Mouse (Mus musculus) layer of hippocampus, adult 18-20 months (tissue): ENCODE measurements around the gene Slc26a10. TPM values are rescaled to one million over a fixed set of nuclear protein-coding genes. Genes with fewer than 3 reads are reported as not detected.
"Not testable (repeated sequence)": the region's sequence is repeated elsewhere in the genome, so short reads cannot be mapped to it uniquely, and the experiment has no call there.

Source experiments
- DNase-seq, 2 experiments: peaks; one replicate each; pipeline ENCODE4 v3.0.0; 2022; ENCODE audit warnings: low spot score in 2 of 2
- total RNA-seq, 2 experiments: library from RNA; stranded (reverse); gene quantifications; 2 replicates each; pipeline ENCODE4 v1.2.3; 2021

Gene Slc26a10
- total RNA-seq, 2 experiments from 2014 or later: 10.2 to 13.5 TPM

DNA sequence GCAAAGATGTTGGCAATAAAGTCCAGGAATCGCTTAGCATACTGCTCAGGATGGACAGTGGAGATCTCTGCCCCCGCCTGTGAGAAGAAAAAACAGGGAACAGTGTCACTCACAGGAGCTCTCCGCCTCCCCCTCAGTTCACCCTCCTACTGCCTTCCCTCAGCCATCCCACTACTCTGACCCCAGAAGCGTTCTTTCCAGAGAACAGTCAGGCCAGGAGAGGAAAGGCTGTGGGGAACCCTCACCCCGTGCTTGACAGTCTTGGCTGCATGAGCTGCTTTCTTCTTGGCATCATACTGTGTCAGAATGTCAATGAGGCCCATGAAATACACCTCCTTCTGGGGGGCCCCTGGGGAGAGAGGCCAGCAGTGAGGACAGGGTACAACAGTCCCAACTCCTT, 18.6 kb upstream of the Slc26a10 start:
- DNase-seq: no peak

DNA sequence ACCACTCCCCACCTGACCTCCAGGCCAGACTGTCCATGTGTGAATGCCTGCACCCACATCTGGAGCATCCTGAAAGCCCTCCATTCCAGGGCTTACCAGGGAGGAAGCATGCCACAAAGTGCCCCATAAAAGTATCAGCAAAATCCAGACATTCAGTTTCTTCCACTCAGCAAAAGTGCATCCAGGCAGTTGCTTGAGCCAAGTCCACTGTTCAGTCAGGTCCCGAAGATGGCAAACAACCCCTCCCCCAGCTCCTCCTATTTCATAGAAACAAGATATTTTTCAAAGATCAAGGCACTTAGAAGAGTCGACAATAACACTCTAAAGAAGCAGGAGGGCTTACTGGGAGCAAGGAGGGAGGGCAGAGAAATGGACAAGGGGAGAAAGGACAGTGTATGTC, 18.0 kb upstream of the Slc26a10 start:
- DNase-seq: no peak

DNA sequence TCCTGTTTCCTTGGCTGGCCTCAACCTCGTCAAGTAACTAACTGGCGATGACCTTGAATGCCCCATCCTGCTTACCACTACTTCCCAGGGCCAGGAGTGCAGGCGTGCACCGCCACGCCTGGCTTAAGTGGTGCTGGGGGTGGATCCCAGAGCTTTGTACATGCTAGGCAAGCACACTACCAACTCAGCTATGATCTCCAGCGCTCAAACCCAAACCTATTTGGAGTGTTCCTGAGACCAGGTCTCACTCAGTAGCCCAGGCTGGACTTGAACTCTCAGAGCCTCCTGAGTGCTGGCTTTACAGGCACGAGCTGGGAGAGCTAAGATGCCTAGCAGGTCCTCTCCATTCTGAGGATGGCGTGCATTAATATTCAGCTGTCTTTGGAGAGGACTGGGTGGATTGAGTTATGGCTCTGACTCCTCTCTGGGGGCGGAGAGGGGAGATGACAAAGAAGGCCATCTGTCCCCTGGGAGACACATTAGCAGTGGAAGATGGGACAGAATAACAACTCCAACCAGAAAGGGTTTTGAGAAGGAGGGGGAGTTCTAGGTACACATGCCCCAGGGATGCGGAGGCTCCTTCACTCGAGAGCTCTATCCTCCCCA, 17.2 kb upstream of the Slc26a10 start:
- peak in 1 of 2 experiments; percentile 61 for DNase-seq

GRCm38 (mm10) chr10:127197104-127197503, 16.7 kb upstream of the Slc26a10 start:
- peak in 1 of 2 experiments; percentile 7 for DNase-seq

GRCm38 (mm10) chr10:127196392-127196791, 15.9 kb upstream of the Slc26a10 start:
- peak in 1 of 2 experiments; percentile 72 for DNase-seq

GRCm38 (mm10) chr10:127195328-127196129, 15.1 kb upstream of the Slc26a10 start, which contains the start of gene Dtx3:
TSS of gene Dtx3 (minus strand) at chr10:127195728.
- peak in 1 of 2 experiments; percentile 69 for DNase-seq

DNA sequence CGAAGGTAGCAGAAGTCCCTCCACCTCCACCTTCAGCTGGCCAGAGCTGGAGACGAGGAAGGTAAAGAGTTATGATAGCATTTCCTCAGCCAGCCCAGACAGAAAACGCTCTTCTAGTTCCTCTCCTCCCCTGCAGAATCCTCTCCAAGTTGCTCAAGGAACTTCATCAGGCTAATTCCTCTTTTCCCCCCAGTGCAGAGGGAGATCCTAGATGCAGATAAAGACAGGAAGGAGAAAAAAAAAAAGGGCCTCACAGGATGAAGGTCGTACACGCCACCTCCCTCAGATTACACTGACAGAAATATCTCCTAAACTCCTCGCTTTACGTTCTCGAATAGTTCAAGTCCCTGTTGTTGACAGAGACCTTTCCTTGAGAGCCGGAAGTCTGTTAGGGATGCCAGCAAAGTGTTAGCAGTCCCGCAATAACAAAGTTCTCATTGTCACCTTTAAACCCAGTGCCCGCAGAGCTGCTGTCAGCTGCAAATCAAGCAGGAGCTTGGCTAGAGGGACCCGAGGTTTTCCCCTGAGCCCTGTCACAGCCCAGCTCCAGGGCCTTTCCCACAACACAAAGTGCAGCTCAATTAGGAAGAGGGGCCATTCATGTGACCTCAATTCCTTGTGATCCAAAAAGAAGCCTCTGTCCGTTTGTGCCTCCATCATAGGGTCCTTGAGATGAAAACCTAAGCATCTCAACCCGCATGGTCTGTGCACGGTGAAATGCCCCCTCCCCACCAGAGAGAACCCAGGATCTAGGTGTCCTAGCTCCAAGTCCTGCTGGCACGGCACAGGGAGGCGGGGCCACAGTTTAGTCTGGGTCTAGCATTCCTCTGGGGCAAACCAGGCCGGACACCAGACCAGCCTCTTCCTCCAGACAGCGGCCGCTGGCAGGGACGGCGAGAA, 14.2 kb upstream of the Slc26a10 start:
- DNase-seq: peak in 1 of 2 experiments; percentile 49

DNA sequence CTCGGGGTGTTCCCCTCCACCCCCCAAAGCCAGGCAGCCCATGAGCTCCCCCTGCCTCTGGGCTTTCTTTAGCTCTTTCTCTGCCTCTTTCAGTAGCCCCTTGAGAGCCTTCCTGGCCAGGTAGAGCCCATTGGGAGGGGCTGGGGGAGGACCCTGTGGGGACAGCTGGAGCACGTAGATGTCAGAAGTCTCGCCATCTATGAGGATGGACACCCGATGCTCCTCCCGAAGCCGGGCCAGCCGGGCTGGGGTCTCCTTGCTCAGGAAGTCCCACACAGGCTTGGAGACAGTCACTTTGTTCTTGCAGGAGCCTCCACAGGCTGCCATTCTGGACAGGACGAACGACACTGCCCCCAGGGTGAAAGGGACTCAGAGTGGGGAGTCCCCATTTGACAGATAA, 12.6 kb upstream of the Slc26a10 start:
- no peak for DNase-seq

DNA sequence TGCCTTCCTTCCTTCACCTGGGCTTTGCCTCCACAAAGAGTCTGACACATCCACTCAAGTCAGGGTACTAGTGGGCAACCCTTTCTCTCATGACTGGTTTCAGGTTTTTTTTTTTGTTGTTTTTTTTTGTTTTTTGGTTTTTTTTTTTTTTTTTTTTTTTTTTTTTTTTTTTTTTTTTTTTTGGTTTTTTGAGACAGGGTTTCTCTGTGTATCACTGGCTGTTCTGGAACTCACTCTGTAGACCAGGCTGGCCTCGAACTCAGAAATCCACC, 11.5 kb upstream of the Slc26a10 start:
- not testable (repeated sequence) for DNase-seq

GRCm38 (mm10) chr10:127191191-127192056, 11.0 kb upstream of the Slc26a10 start:
- peak in 1 of 2 experiments; percentile 9 for DNase-seq

- DNase-seq: peak in 1 of 2 experiments; percentile 13
These were observed 10.1 kb upstream of the Slc26a10 start for GRCm38 (mm10) chr10:127190398-127191190.

DNA sequence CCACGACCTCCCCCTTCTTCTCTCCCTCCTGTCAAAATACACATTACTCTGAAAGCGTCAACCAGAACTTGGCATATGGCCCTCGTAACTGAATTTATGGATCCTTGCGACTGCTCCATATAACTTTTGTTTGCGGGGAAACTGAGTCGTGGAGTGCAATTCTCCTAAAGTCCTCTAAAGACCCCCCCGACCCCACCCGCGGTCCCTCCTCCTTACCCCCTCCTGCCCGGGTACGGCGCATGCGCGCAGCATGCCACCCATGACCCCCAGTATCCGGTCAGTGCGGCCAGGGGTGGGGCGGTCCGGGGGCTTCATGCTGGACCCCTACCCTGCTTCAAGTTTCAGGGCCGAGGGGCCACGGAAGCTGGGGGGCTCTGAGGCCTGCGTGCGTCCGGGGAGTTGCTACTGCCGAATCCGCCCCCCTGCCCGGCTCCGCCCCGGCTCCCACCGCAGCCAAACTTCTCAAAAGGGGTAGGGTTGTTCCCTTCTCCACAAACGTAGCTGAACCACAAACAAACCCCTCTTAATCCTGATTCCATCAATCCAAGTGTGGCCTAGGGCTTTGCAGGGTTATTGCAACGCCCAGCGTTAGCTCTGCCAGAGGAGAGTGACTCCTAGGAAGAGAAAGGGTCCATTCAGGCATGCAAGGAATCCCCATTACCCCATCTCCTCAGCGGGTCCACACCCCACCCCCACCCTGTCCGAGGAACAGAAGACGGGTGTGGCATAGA, 9.4 kb upstream of the Slc26a10 start, which contains the start of gene Arhgef25:
Gene Arhgef25 (minus strand): TSS at position 433 of the 731 bp plus-strand sequence.
- DNase-seq: peak in 1 of 2 experiments; percentile 31

- no peak for DNase-seq
These were observed 8.7 kb upstream of the Slc26a10 start for GRCm38 (mm10) chr10:127189116-127189650.

DNA sequence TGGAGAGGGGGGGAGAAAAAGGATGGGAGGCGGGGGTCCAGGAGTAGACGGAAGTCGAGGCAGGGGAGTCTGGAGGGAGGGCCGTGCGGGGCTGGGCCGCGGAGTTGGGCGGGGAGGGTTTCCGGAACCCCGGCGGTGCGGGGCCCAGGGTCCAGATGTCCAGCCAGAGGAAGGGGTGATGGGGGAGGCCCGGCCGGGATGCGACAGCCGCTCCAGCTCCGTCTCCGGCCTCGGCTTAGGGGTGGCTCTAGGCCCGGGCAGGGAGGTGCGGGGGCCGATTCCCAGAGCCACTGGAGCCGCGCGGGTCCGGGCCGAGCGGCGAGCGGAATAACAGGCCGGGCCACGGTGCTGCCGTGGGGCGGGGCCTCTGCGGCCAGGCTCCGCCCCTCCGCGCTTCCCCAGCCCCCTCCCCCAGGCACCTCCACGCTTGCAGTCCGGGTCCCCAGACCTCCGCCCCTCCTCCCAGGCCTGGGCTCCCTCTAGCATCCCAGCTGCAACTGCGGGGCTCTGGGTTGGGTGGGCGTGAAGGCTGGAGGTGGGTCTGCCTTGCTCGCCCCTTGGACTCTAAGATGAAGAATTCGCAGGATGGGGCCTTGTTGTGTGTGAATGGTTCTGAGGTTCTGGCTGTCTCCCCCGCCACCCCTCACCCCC, 8.1 kb upstream of the Slc26a10 start:
- peak in 1 of 2 experiments; percentile 68 for DNase-seq

GRCm38 (mm10) chr10:127188079-127188453, 7.6 kb upstream of the Slc26a10 start:
- peak in 1 of 2 experiments; percentile 9 for DNase-seq

DNA sequence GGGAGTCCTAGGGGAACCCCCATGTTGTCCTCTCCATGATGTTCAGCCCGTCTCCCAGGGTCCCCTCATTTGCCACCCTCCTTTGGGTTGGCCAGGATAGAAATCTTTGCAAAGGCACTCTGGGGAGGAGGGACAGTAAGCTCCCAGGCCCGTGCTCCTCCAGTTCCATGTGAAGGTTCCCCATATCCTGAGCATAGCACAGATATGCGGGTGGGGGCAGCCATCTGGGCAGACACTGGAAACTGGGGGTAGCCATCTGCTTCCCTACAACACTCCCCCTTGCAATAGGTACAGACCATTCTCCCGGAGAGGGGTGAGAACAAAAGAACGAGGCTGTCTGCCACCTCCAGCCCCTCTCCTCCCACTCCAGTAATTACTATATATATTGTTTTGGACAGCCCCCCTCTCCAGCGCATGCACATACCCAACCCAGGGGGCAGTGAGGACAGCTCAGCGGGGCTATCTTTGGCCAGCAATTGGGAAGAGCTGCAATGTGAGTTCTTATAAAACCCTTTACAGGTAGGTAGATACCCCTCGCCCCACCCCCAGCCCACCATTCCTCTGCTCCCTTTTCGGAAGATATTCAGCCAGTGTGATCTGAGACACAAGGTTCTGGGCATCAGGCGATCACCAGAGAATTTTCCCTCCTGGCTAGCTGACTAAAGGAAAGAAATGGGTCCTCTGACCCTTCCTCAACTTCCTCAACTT, 7.1 kb upstream of the Slc26a10 start:
- DNase-seq: peak; percentile 89 to 95

- DNase-seq: no peak
These were observed 6.0 kb upstream of the Slc26a10 start for GRCm38 (mm10) chr10:127186451-127186850.

GRCm38 (mm10) chr10:127185506-127185905, 5.1 kb upstream of the Slc26a10 start:
- no peak for DNase-seq
